14 mouse cellular contexts compared by ENCODE assay signal in the genomic region with DNA sequence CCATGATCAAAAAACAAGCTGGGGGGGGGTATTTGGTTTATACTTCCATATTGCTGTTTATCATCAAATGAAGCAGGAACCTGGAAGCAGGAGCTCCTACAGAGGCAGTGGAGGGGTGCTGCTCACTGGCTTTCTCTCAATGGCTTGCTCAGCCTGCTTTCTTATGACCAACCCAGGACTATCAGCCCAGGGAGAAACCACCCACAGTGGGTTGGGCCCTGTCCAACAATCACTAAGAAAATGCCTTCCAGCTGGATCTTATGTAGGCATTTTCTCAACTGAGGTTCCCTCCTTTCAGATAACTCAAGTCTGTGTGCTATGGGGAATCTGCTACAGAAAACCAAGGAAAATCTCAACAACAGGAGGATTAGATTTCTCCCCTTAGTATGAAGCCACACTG. TPM values are rescaled to one million over a fixed set of nuclear protein-coding genes. Genes with fewer than 3 reads are reported as not detected.
DNase-seq lines count a peak whose midpoint lies in the region.
"Had no signal": no experiment of that assay in that cellular context is flagged by ENCODE, and none has a peak within 500 bp of the region (broad histone marks: within the 10 kb centered on the region; RNA-seq: fewer than 3 reads in every experiment).

No protein-coding gene starts in this region.

- DNase-seq in heart, adult 11 months: peak; percentile 34
- no peak for DNase-seq in heart, postnatal 10 days
- DNase-seq in 3T3-L1 (ENCODE audit: low read depth, low spot score): peak; percentile 60
- DNase-seq in adipocyte (ENCODE audit: low spot score): peak; percentile 16
- DNase-seq in gastrocnemius, postnatal 10 days: no peak
- DNase-seq: adrenal gland, adult 8-10 months; adrenal gland, postnatal 14 days; adrenal gland, postnatal 36 days; cerebellum, adult 11-12 months; cerebellum, adult 2 months; cerebellum, adult 9-10 months; cerebellum, postnatal 10 days; cerebellum, postnatal 25 days; forebrain, postnatal 0 days had no signal

- intact Hi-C loops in heart, postnatal 10 days (cut with DNase I): no loop called here

RNA-seq across cellular contexts. Expression of gene Pi4k2b, which starts 12.8 kb away (rescaled TPM):
- total RNA-seq in heart, postnatal 10 days (2021): 1 to 10 TPM; 4.4 to 4.8 TPM
- 1 to 10 TPM; 3.7 to 6.4 TPM for total RNA-seq in gastrocnemius, postnatal 10 days (2021)

RNA-seq across cellular contexts. Expression of gene Zcchc4, which starts 21.0 kb away (rescaled TPM):
- total RNA-seq in heart, postnatal 10 days (2021): 1 to 10 TPM; 6.3 to 7.8 TPM
- total RNA-seq in gastrocnemius, postnatal 10 days (2021): 1 to 10 TPM; 5.5 to 7.5 TPM

Comparison
In these comparisons a context has a peak if more than half of its experiments do, and no peak if none do; other contexts are left out.
1. DNase-seq: peak in heart, adult 11 months (single experiment), 3T3-L1 (single experiment) and adipocyte (single experiment); none in heart, postnatal 10 days (0 of 2) and gastrocnemius, postnatal 10 days (single experiment).